Comparison of ENCODE assay signal across 7 mouse cellular contexts in genomic region chr9:22131226-22131981, GRCm38 (mm10). TPM values are rescaled to one million over a fixed set of nuclear protein-coding genes. Genes with fewer than 3 reads are reported as not detected.
DNase-seq lines count a peak whose midpoint lies in the region; ATAC-seq lines count a peak whose summit lies in the region.

No protein-coding gene starts in this region.

- peak; percentile 65 for DNase-seq in adipocyte (ENCODE audit: low spot score)
- peak; percentile 25 to 42 for DNase-seq in heart, postnatal 14 days
- DNase-seq in kidney, postnatal 36 days: peak; percentile 76 to 80
- DNase-seq in spleen, postnatal 36 days (ENCODE audit: low spot score in 2 of 2): peak; percentile 85 to 86
- DNase-seq in left cerebral cortex, postnatal 36 days (ENCODE audit: low spot score in 2 of 2): no peak

- intact Hi-C loops in heart, postnatal 14 days (cut with DNase I): no loop called here
- intact Hi-C loops in left cerebral cortex, postnatal 36 days (cut with DNase I): no loop called here

- WGBS in embryonic facial prominence, embryonic 12.5 days: 3% methylated on average over 35 of the region's 35 CpGs

- peak overlapping the region; percentile 58 for H3K4me2 ChIP-seq in embryonic facial prominence, embryonic 12.5 days (replicated peaks)

- peak overlapping the region; percentile 35; the same call in 1 of the 2 replicates for H3K9ac ChIP-seq in embryonic facial prominence, embryonic 12.5 days

- H3K27ac ChIP-seq in embryonic facial prominence, embryonic 12.5 days: no peak overlapping the region

- H3K9me3 ChIP-seq in embryonic facial prominence, embryonic 12.5 days: no peaks in the 10 kb centered on the region
- peaks cover 3% of the 10 kb centered on the region for H3K9me3 ChIP-seq in megakaryocyte, embryonic 14.5 days

- H3K4me1 ChIP-seq in embryonic facial prominence, embryonic 12.5 days: peaks cover 10% of the 10 kb centered on the region; the same call in 1 of the 2 replicates
- H3K4me1 ChIP-seq in megakaryocyte, embryonic 14.5 days: peaks cover 15% of the 10 kb centered on the region

- H3K4me3 ChIP-seq in embryonic facial prominence, embryonic 12.5 days: peak overlapping the region; percentile 37
- peak overlapping the region; percentile 88 for H3K4me3 ChIP-seq in megakaryocyte, embryonic 14.5 days (replicated peaks)

- peaks cover 20% of the 10 kb centered on the region for H3K27me3 ChIP-seq in embryonic facial prominence, embryonic 12.5 days
- peaks cover 52% of the 10 kb centered on the region for H3K27me3 ChIP-seq in megakaryocyte, embryonic 14.5 days (replicated peaks)

- ATAC-seq in embryonic facial prominence, embryonic 12.5 days (ENCODE audit: insufficient number of reproducible peaks, insufficient read depth, low FRiP score, low TSS enrichment): no peak

- H3K36me3 ChIP-seq in embryonic facial prominence, embryonic 12.5 days: no peaks in the 10 kb centered on the region
- H3K36me3 ChIP-seq in megakaryocyte, embryonic 14.5 days (replicated peaks; ENCODE audit: low read length): no peaks in the 10 kb centered on the region

RNA-seq across cellular contexts. Expression of gene Acp5, which starts 4.1 kb away (rescaled TPM):
- polyA plus RNA-seq in embryonic facial prominence, embryonic 12.5 days (2016; fragmentation: Nextera tagmentation; extraction: Ambion mirVana): 8.2 and 8.5 TPM in 2 replicates
- total RNA-seq in heart, postnatal 14 days (2021): 1 to 10 TPM; 2.2 to 2.6 TPM
- polyA plus RNA-seq in megakaryocyte, embryonic 14.5 days (2012; ENCODE audit: insufficient read depth, low replicate concordance): 7.4 and 23.8 TPM in 2 replicates
- under 1 TPM in 1 of 2 experiments, not detected in 1; 0.62 TPM for total RNA-seq in left cerebral cortex, postnatal 36 days (2021)

RNA-seq across cellular contexts. Expression of gene Elof1, which starts 14.4 kb away (rescaled TPM):
- polyA plus RNA-seq in embryonic facial prominence, embryonic 12.5 days (2016; fragmentation: Nextera tagmentation; extraction: Ambion mirVana): 185 and 200 TPM in 2 replicates
- 10 to 100 TPM; 39.5 to 41.5 TPM for total RNA-seq in heart, postnatal 14 days (2021)
- polyA plus RNA-seq in megakaryocyte, embryonic 14.5 days (2012; ENCODE audit: insufficient read depth, low replicate concordance): 75.4 and 147 TPM in 2 replicates
- total RNA-seq in left cerebral cortex, postnatal 36 days (2021): 10 to 100 TPM; 58.8 to 75.1 TPM

RNA-seq across cellular contexts. Expression of gene Pigyl, which starts 25.2 kb away (rescaled TPM):
- polyA plus RNA-seq in embryonic facial prominence, embryonic 12.5 days (2016; fragmentation: Nextera tagmentation; extraction: Ambion mirVana): 63.5 and 66.1 TPM in 2 replicates
- total RNA-seq in heart, postnatal 14 days (2021): 10 to 100 TPM; 42.8 to 44.2 TPM
- 28.4 TPM in 1 of 2 replicates, not detected in the other for polyA plus RNA-seq in megakaryocyte, embryonic 14.5 days (2012; ENCODE audit: insufficient read depth, low replicate concordance)
- total RNA-seq in left cerebral cortex, postnatal 36 days (2021): 10 to 100 TPM; 45.7 to 46.6 TPM

RNA-seq across cellular contexts. Expression of gene Cnn1, which starts 32.4 kb away (rescaled TPM):
- polyA plus RNA-seq in embryonic facial prominence, embryonic 12.5 days (2016; fragmentation: Nextera tagmentation; extraction: Ambion mirVana): 2.1 and 3.3 TPM in 2 replicates
- 1 to 10 TPM; 5.4 to 9.5 TPM for total RNA-seq in heart, postnatal 14 days (2021)
- not detected in 2 replicates for polyA plus RNA-seq in megakaryocyte, embryonic 14.5 days (2012; ENCODE audit: insufficient read depth, low replicate concordance)
- total RNA-seq in left cerebral cortex, postnatal 36 days (2021): under 1 TPM; 0.44 to 0.93 TPM

RNA-seq across cellular contexts. Expression of gene Ecsit, which starts 46.2 kb away (rescaled TPM):
- polyA plus RNA-seq in embryonic facial prominence, embryonic 12.5 days (2016; fragmentation: Nextera tagmentation; extraction: Ambion mirVana): 36.7 and 38.0 TPM in 2 replicates
- total RNA-seq in heart, postnatal 14 days (2021): 10 to 100 TPM; 91.7 to 91.8 TPM
- polyA plus RNA-seq in megakaryocyte, embryonic 14.5 days (2012; ENCODE audit: insufficient read depth, low replicate concordance): 7.2 and 16.8 TPM in 2 replicates
- 10 to 100 TPM; 42.3 to 48.2 TPM for total RNA-seq in left cerebral cortex, postnatal 36 days (2021)

Comparison
In these comparisons a context has a peak if more than half of its experiments do, and no peak if none do; other contexts are left out.
1. DNase-seq: peak in adipocyte (single experiment), heart, postnatal 14 days (2 of 2), kidney, postnatal 36 days (2 of 2) and spleen, postnatal 36 days (2 of 2); none in left cerebral cortex, postnatal 36 days (0 of 2).